Mouse (Mus musculus) heart, adult 9 months (tissue): ENCODE measurements around the gene Kcnj15.

ENCODE experiments used
- DNase-seq, 2 experiments: peaks; one replicate each; pipeline ENCODE4 v3.0.0; 2022; ENCODE audit warnings: low spot score in 2 of 2

Gene Kcnj15

GRCm38 (mm10) chr16:95245499-95245898 is 11.9 kb upstream of the Kcnj15 start:
- no peak for DNase-seq

GRCm38 (mm10) chr16:95248646-95249045 is 8.7 kb upstream of the Kcnj15 start:
- DNase-seq = no peak

DNA sequence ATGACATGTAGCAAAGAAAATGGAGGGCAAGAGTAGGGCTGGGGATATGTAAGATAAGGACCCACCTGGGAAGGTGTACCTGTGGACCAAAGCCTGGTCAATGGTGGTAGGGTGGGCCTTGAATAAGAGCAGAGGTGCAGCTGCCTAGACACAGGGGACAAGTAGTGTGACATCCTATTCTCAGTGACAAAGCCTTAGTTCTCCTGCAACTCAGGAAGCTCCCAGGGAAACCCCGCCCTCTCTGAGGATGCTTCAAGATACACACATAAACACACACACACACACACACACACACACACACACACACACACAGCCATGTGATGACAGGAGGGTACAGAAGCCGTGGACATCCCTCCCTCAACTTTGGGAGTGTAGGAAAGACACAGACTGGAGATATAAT is 710 bp upstream of the Kcnj15 start:
- DNase-seq = no peak

GRCm38 (mm10) chr16:95258100-95258499 is 742 bp downstream of the Kcnj15 start:
- no peak for DNase-seq

GRCm38 (mm10) chr16:95259505-95259904 is 2.1 kb downstream of the Kcnj15 start:
- no peak for DNase-seq

- DNase-seq = no peak
Measured at GRCm38 (mm10) chr16:95260693-95261092, 3.3 kb downstream of the Kcnj15 start.

- no peak for DNase-seq
Measured at GRCm38 (mm10) chr16:95261807-95262206, 4.4 kb downstream of the Kcnj15 start.

- no peak for DNase-seq
Measured at GRCm38 (mm10) chr16:95262706-95263363, 5.5 kb downstream of the Kcnj15 start.

DNA sequence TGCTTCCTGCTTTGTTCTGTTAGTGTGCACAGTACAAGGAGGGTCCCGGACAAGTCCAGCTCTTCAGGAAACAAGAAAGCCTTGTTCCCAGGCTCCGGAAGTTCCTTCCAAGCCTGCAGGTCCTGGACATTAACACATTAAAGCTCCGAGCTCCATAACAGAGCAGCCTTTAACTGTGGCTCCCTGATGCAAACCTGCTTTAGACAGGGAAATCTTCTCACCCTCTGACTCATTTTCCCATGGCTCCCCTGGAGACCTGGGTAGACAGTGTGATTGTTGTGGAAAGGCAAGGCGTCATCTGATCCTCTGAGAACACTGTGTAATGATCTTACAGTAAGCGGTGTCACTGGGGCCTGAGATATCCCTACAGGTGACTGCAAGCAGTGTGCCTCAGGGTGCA is 7.0 kb downstream of the Kcnj15 start:
- DNase-seq = no peak

- DNase-seq = no peak
Measured at GRCm38 (mm10) chr16:95267481-95268183, 10.3 kb downstream of the Kcnj15 start.

DNA sequence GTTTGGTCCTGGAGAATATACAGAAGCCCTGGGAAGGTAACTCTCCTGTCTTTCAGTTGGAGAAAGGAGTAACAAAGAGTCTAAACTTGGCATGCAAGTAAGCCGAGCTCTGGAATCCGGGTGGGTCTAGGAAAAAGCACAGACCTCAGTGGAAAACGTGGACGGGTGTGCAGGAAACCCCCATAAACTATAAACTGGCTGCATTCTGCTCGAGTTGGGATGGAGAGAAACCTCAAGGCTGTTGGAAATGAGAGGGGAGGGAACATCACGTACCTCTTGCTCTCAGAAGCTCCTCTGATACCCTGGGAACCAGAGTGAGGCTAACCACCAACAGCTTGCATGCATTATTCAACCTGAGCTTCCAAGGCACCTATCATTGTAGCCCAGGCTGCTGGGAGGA is 12.3 kb downstream of the Kcnj15 start:
- DNase-seq = no peak

- DNase-seq = no peak
Measured at GRCm38 (mm10) chr16:95273101-95273500, 15.7 kb downstream of the Kcnj15 start.

- DNase-seq = no peak
Measured at GRCm38 (mm10) chr16:95275713-95276502, 18.6 kb downstream of the Kcnj15 start.

- peak; percentile 11 to 20 for DNase-seq
Measured at GRCm38 (mm10) chr16:95279015-95279414, 21.7 kb downstream of the Kcnj15 start.

- no peak for DNase-seq
Measured at GRCm38 (mm10) chr16:95280338-95280737, 23.0 kb downstream of the Kcnj15 start.

DNA sequence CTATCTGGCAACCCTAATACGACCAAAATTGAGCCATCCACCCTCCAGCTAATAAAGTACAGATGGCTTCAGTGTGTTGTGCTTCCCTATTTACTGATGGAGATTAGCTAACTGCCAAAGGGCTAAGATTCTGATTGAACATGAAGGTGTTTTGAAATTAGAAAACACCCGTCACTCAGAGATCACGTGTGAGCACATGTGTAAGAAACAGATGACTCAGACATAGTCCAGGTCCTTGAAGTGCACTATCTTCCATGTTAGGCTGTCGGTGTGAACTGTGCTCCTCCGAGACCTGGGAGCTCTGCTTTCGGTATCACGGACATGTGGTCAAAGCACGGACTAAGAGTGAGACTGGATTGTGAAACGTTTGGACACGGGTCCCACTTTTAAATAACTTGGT is 26.0 kb downstream of the Kcnj15 start:
- peak; percentile 20 for DNase-seq

DNA sequence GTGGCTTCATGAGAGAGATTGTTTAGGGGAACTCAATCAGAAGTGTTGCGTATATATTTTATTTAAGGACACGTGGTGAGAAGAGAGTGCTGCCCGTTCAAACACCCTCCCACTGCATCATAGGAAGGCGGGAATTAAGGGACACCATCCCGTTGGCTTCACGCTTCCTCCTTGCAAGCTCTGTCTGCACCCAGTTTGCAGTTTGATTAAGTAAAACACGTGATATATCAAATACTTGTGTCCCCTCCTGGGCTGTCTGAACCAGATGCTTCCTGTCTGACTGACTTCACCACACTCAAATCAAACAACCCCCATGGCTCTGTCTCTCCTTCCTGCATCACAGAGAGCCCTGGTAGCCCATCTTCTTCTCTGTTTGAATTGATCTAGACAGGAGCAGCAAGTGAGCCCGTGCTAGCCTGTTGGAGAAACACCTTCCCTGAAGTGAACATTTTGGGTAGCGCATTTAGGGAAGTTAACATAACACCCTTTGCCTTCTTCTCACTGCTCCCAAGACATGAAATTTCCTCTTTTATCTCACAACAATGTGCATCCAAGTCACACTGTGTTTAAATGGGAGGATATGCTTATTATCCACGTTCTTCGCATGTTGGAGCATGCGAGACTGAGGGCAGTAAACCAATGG is 26.8 kb downstream of the Kcnj15 start:
- DNase-seq = no peak

DNA sequence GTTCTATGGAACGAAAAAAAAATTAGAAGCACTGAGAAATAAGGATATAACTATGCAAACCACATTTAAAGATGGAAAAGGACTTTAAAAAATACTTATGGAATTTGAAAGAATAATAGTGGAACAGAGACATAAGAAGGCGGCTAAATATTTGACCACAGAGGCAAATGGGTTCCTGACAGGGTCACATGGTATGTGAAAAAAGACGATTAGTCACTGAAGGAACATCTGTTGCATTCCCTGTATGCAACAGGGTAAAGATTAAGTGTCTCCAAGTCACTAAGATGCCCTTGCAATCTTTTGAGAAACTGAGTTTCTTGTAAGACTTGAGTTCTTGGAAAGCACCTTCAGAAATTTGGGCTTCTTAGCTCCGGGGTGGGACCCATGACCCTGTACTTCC is 27.7 kb downstream of the Kcnj15 start:
- no peak for DNase-seq

DNA sequence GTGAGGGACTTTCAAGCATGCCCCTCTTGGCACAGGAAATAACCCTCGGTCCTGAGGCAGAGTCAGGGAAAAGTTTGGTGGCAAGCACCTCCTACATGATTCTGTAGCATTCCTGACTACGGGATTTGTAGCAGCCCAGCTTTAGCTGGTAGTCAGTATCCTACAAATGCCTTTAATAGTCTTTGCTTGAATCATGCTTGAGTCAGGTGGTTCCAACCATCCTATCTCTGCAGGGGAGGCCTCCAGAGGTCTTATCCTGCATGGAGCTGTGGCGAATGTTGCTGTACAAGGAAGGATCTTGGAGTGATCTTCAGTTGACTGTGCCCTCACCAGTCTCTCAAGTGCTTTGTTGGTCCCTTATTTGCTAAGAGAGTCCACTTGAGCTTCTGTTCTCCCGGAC is 28.4 kb downstream of the Kcnj15 start:
- no peak for DNase-seq

GRCm38 (mm10) chr16:95287656-95288055 is 30.3 kb downstream of the Kcnj15 start:
- DNase-seq = no peak

DNA sequence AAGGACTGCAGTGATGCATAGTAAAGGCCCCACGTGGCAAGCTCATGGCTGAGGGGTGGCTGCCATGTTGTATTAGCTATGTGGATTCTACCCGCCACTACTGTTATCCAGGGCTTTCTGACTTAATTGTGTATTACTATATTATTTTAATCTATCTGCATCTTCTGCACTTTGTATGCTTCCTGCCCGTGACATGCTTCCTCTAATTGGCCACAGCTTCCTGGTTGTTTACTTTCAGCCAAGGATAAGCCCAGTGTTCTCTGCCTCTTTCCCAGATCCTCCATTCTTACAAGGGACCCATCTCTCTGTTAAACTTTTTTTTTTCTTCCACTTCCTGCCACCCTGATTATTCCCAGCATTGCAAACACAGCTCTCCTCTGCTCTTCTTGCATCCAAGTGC is 32.0 kb downstream of the Kcnj15 start:
- no peak for DNase-seq

DNA sequence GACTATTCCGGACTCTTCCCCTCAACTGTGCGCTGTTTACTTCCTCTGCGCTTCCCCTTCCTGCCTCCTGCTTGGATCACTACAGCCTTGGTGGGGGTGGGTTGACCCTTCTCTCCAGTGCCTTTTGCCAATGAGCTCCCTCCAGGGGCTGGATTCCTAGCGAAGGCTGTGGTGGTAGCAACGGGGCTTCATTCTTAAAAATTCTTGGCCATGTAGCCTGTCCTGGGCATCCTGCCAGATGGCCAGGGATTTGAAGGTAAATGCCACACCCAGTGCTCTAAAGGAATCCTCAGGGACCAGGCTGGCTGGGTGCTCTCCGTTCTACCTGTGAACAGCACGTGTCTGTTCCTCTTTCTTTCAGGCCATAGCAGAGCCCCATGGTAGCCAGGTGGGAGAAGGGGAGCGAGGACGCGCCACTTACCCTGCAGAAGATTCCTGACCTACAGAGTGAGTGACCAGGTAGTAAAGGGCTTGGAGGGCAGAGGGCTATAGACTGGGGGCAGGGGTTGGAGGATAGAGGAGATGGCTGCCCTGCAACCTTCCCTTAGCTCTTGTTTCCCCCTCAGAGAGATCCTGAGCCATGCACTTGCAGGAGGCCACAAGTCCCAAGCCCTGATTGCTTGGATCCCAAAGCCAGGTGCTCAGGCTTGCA is 34.2 kb downstream of the Kcnj15 start:
- DNase-seq = peak; percentile 45 to 71
